Mouse (Mus musculus) testis, adult 2 months (tissue): Measurements from ENCODE around the gene Rab40c.
"Not testable (repeated sequence)": the region's sequence is repeated elsewhere in the genome, so short reads cannot be mapped to it uniquely, and the experiment has no call there.

Experiments
- CTCF ChIP-seq: fragments of 200-500 bp; IDR thresholded peaks from 2 replicates; pipeline ENCODE4 v1.5.1; 2012; ENCODE audit warnings: low read depth, mild to moderate bottlenecking, inconsistent platforms, low read length, moderate library complexity; ENCODE audit not compliant: control insufficient read depth, insufficient read depth, insufficient replicate concordance
- POLR2A ChIP-seq: fragments of 200-500 bp; IDR thresholded peaks from 2 replicates; pipeline ENCODE4 v1.6.1; 2012; ENCODE audit warnings: low read depth, mild to moderate bottlenecking, inconsistent platforms, low read length, moderate library complexity; ENCODE audit not compliant: control insufficient read depth

DNA sequence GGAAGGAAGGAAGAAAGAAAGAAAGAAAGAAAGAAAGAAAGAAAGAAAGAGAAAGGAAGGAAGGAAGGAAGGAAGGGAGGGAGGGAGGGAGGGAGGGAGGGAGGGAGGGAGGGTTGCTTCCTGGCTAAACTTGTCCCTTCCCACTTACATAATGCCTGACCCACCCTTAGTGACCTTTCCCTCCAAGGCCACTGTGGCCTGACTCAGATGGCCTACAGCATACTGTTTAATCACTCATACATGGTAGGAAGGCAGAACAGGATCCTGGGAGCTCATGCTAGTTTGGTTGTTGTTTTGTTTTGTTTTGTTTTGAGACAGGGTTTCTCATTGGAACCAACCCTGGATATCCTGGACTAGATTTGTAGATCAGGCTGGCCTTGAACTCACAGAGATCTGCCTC, 48.0 kb downstream of the Rab40c start:
- not testable (repeated sequence) for TF ChIP-seq POLR2A, CTCF
